Mouse (Mus musculus) cerebellum, adult 9-11 months (tissue): Measurements from ENCODE around the gene Isg15.
A peak's percentile ranks its signal among the peaks of the same experiment; 100 is the strongest.

Source experiments
- DNase-seq: peaks from one replicate; pipeline ENCODE4 v3.0.0; 2022

Gene Isg15

GRCm38 (mm10) chr4:156200623-156201475 lies at the start of gene Isg15:
TSS of gene Isg15 (minus strand) at chr4:156200818.
- no peak for DNase-seq

GRCm38 (mm10) chr4:156249567-156249966 lies 48.9 kb upstream of the Isg15 start:
- peak; percentile 11 for DNase-seq

- peak; percentile 65 for DNase-seq
These were observed 36.2 kb upstream of the Isg15 start for GRCm38 (mm10) chr4:156236651-156237447.

GRCm38 (mm10) chr4:156235808-156236533 lies 35.4 kb upstream of the Isg15 start, which contains the start of gene Noc2l:
TSS of gene Noc2l (plus strand) at chr4:156236010.
- DNase-seq, result peak; percentile 90

- DNase-seq, result peak; percentile 38
These were observed 34.7 kb upstream of the Isg15 start for GRCm38 (mm10) chr4:156235360-156235770.

GRCm38 (mm10) chr4:156234701-156235213 lies 34.1 kb upstream of the Isg15 start, which contains the start of gene Plekhn1:
TSS of gene Plekhn1 (minus strand) at chr4:156234857.
- peak; percentile 81 for DNase-seq

- DNase-seq, result peak; percentile 59
These were observed 33.4 kb upstream of the Isg15 start for GRCm38 (mm10) chr4:156234021-156234501.

- no peak for DNase-seq
These were observed 27.9 kb upstream of the Isg15 start for GRCm38 (mm10) chr4:156228393-156229024.

GRCm38 (mm10) chr4:156227752-156228392 lies 27.3 kb upstream of the Isg15 start:
- DNase-seq, result no peak

GRCm38 (mm10) chr4:156224276-156224675 lies 23.7 kb upstream of the Isg15 start:
- no peak for DNase-seq

- DNase-seq, result no peak
These were observed 19.3 kb upstream of the Isg15 start for GRCm38 (mm10) chr4:156219936-156220335.

GRCm38 (mm10) chr4:156217838-156218237 lies 17.2 kb upstream of the Isg15 start:
- no peak for DNase-seq

GRCm38 (mm10) chr4:156217022-156217669 lies 16.5 kb upstream of the Isg15 start:
- DNase-seq, result no peak

- no peak for DNase-seq
These were observed 15.6 kb upstream of the Isg15 start for GRCm38 (mm10) chr4:156216196-156216595.

- no peak for DNase-seq
These were observed 15.0 kb upstream of the Isg15 start, which contains the start of gene Perm1 for GRCm38 (mm10) chr4:156215649-156216048. TSS of gene Perm1 (plus strand) at chr4:156215868.

GRCm38 (mm10) chr4:156213134-156213533 lies 12.5 kb upstream of the Isg15 start:
- no peak for DNase-seq

- no peak for DNase-seq
These were observed 9.5 kb upstream of the Isg15 start for GRCm38 (mm10) chr4:156209963-156210635.

- DNase-seq, result no peak
These were observed 8.3 kb upstream of the Isg15 start for GRCm38 (mm10) chr4:156208872-156209271.

GRCm38 (mm10) chr4:156203413-156204131 lies 3.0 kb upstream of the Isg15 start:
- peak; percentile 52 for DNase-seq

GRCm38 (mm10) chr4:156203001-156203412 lies 2.4 kb upstream of the Isg15 start, which contains the start of gene AW011738:
TSS of gene AW011738 (plus strand) at chr4:156203304.
- DNase-seq, result peak; percentile 84
